14 mouse cellular contexts compared by ENCODE assay signal in the genomic region with DNA sequence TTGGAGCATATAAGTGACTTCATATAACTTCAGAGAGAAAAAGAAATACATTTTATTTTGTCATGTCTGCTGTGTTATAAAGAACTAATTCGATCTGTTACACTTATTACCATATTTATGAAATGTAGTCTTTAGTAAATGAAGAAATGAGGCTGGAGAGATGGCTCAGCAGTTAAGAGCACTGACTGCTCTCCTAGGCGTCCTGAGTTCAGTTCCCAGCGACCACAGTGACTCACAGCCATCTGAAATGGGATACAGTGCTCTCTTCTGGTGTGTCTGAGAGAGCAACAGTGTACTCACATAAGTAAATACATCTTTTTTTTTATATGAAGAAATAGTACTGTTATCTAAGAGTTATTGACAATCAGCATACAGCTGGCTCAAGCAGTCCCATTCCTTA. TPM values are rescaled to one million over a fixed set of nuclear protein-coding genes. Genes with fewer than 3 reads are reported as not detected.
A peak's percentile ranks its signal among the peaks of the same experiment; 100 is the strongest.
DNase-seq lines count a peak whose midpoint lies in the region; ATAC-seq and TF ChIP-seq lines count a peak whose summit lies in the region.
"Had no signal": no experiment of that assay in that cellular context is flagged by ENCODE, and none has a peak within 500 bp of the region (broad histone marks: within the 10 kb centered on the region; RNA-seq: fewer than 3 reads in every experiment).

No protein-coding gene starts in this region.

- no peaks in the 10 kb centered on the region for H3K36me3 ChIP-seq in heart, embryonic 16.5 days (ENCODE audit: control insufficient read depth, insufficient read depth)
- H3K36me3 ChIP-seq in megakaryocyte, embryonic 14.5 days (replicated peaks; ENCODE audit: low read length): peaks cover 2% of the 10 kb centered on the region
- H3K36me3 ChIP-seq in MEL (ENCODE audit: control insufficient read depth in 1 of 2, insufficient read depth in 2 of 2, low read length in 2 of 2) (peaks cover 0 to 29% of the 10 kb centered on the region in 2 experiments; a peak in 2 of 4 replicates), myocyte (ENCODE audit: control insufficient read depth, insufficient read depth) (no peaks in the 10 kb centered on the region)
- H3K36me3 ChIP-seq: hindbrain, embryonic 12.5 days; neural tube, embryonic 12.5 days had no signal

- TF ChIP-seq CTCF in MEL (IDR thresholded peaks at IDR 0.05 in 2 of 3, conservative IDR thresholded peaks at IDR 0.05 in 1 of 3; ENCODE audit: control insufficient read depth in 1 of 3, insufficient read depth in 1 of 3, low read depth in 2 of 3, low read length in 3 of 3, poor library complexity in 1 of 3, severe bottlenecking in 1 of 3): peak in 1 of 3 experiments; percentile 6; a peak in 1 of 6 replicates

- 77% methylated on average over 3 of the region's 3 CpGs for WGBS in heart, embryonic 16.5 days

- H3K27ac ChIP-seq in heart, embryonic 16.5 days (ENCODE audit: low read length): peak overlapping the region; percentile 35; the same call in 1 of the 2 replicates
- H3K27ac ChIP-seq in MEL (ENCODE audit: control insufficient read depth, low read depth, low read length): peak overlapping the region; percentile 71; the same call in 1 of the 2 replicates
- H3K27ac ChIP-seq: hindbrain, embryonic 12.5 days; neural tube, embryonic 12.5 days had no signal

- peaks cover 25% of the 10 kb centered on the region for H3K4me1 ChIP-seq in heart, embryonic 16.5 days (ENCODE audit: control insufficient read depth, insufficient read depth, low read length)
- H3K4me1 ChIP-seq in megakaryocyte, embryonic 14.5 days: peaks cover 45% of the 10 kb centered on the region
- H3K4me1 ChIP-seq in MEL (ENCODE audit: control insufficient read depth in 1 of 2, insufficient read depth in 2 of 2, low read length in 2 of 2): peaks cover 17 to 29% of the 10 kb centered on the region in 2 experiments

- H3K9ac ChIP-seq in heart, embryonic 16.5 days (ENCODE audit: low read length): no peak overlapping the region
- peak overlapping the region; percentile 18; the same call in 1 of the 2 replicates for H3K9ac ChIP-seq in MEL (ENCODE audit: control insufficient read depth, low read depth, low read length, poor library complexity, severe bottlenecking)
- H3K9ac ChIP-seq: hindbrain, embryonic 12.5 days; neural tube, embryonic 12.5 days had no signal

- H3K9me3 ChIP-seq in heart, embryonic 16.5 days (replicated peaks; ENCODE audit: control insufficient read depth, low read length): no peaks in the 10 kb centered on the region
- no peaks in the 10 kb centered on the region for H3K9me3 ChIP-seq in megakaryocyte, embryonic 14.5 days
- H3K9me3 ChIP-seq in MEL (replicated peaks; ENCODE audit: insufficient read depth, low read length): no peaks in the 10 kb centered on the region
- H3K9me3 ChIP-seq: hindbrain, embryonic 12.5 days; neural tube, embryonic 12.5 days had no signal

- H3K4me2 ChIP-seq in heart, embryonic 16.5 days (ENCODE audit: low read depth, low read length): no peak overlapping the region
- peak overlapping the region; percentile 66 for H3K4me2 ChIP-seq in myocyte (ENCODE audit: low read depth)
- H3K4me2 ChIP-seq: neural tube, embryonic 12.5 days had no signal

- no peak overlapping the region for H3ac ChIP-seq in myocyte (ENCODE audit: control insufficient read depth, insufficient read length)

- H3K27me3 ChIP-seq in heart, embryonic 16.5 days (ENCODE audit: control insufficient read depth, insufficient read depth, low read length): no peaks in the 10 kb centered on the region
- no peaks in the 10 kb centered on the region for H3K27me3 ChIP-seq in megakaryocyte, embryonic 14.5 days (replicated peaks)
- no peaks in the 10 kb centered on the region for H3K27me3 ChIP-seq in MEL (ENCODE audit: control insufficient read depth in 1 of 2, insufficient read depth in 2 of 2, low read length in 2 of 2)
- no peaks in the 10 kb centered on the region for H3K27me3 ChIP-seq in myocyte (ENCODE audit: control insufficient read depth, insufficient read depth, insufficient read length)
- H3K27me3 ChIP-seq: hindbrain, embryonic 12.5 days; neural tube, embryonic 12.5 days had no signal

- no peak for DNase-seq in heart, postnatal 10 days
- DNase-seq in MEL (ENCODE audit: low read depth, low spot score): peak; percentile 65
- DNase-seq in thymus, postnatal 14 days: no peak
- DNase-seq: adrenal gland, adult 2 months; cerebellum, postnatal 25 days; forebrain, postnatal 0 days; gastrocnemius, postnatal 10 days; right cerebral cortex, postnatal 25 days had no signal

- ATAC-seq in heart, embryonic 16.5 days (replicated peaks; ENCODE audit: extremely low read depth, insufficient read depth, low FRiP score): no peak
- no peak for ATAC-seq in megakaryocyte, adult 5-6 weeks (ENCODE audit: poor library complexity, severe bottlenecking)
- ATAC-seq: forebrain, postnatal 0 days had no signal

- no peak for TF ChIP-seq RAD21 in MEL (IDR thresholded peaks at IDR 0.05; ENCODE audit: low read depth, low read length)

- intact Hi-C loops in heart, postnatal 10 days (cut with DNase I): no loop called here

- peaks cover 27% of the 10 kb centered on the region for H3K79me2 ChIP-seq in MEL (ENCODE audit: control insufficient read depth, insufficient read depth, low read length, poor library complexity)
- H3K79me2 ChIP-seq in myocyte (ENCODE audit: control insufficient read depth, insufficient read depth): peaks cover 36% of the 10 kb centered on the region

- no peak overlapping the region for H3K4me3 ChIP-seq in heart, embryonic 16.5 days (ENCODE audit: low read length)
- H3K4me3 ChIP-seq in megakaryocyte, embryonic 14.5 days (replicated peaks): peak overlapping the region; percentile 83
- H3K4me3 ChIP-seq in MEL (ENCODE audit: control insufficient read depth in 1 of 2, insufficient read depth in 1 of 2, low read depth in 2 of 2, low read length in 2 of 2) (peak overlapping the region in 1 of 2 experiments; percentile 85; a peak in 2 of 4 replicates), myocyte (peak overlapping the region; percentile 52)
- H3K4me3 ChIP-seq: hindbrain, embryonic 12.5 days; neural tube, embryonic 12.5 days had no signal

- no peak for TF ChIP-seq EP300 in MEL (IDR thresholded peaks at IDR 0.05; ENCODE audit: low read depth in 1 of 2, low read length in 2 of 2)

- TF ChIP-seq POLR2A in MEL (IDR thresholded peaks at IDR 0.05; ENCODE audit: control insufficient read depth in 1 of 2, insufficient read depth in 1 of 2, low read depth in 1 of 2, low read length in 2 of 2, poor library complexity in 1 of 2): no peak
- TF ChIP-seq POLR2A in myocyte (IDR thresholded peaks at IDR 0.05; ENCODE audit: insufficient read length, low read depth): no peak

TF ChIP-seq in MEL, 35 proteins besides CTCF, POLR2A, EP300 and RAD21:
- TF ChIP-seq TBP (IDR thresholded peaks at IDR 0.05; ENCODE audit: low read depth, low read length) (peak; percentile 74), JUND (IDR thresholded peaks at IDR 0.05; ENCODE audit: low read depth, low read length) (no peak)

TF ChIP-seq in myocyte, 11 proteins besides CTCF, POLR2A, EP300 and RAD21:
- TF ChIP-seq POLR2AphosphoS2 (IDR thresholded peaks at IDR 0.05; ENCODE audit: insufficient read length, low read depth) (no peak), MYOG (IDR thresholded peaks at IDR 0.05; ENCODE audit: control insufficient read depth in 1 of 3, insufficient read depth in 1 of 3, insufficient read length in 2 of 3, low read depth in 2 of 3) (no peak), E2F4 (IDR thresholded peaks at IDR 0.05; ENCODE audit: insufficient read depth) (no peak), MYOD1 (IDR thresholded peaks at IDR 0.05; ENCODE audit: control insufficient read depth in 1 of 3, insufficient read length in 2 of 3, low read depth in 2 of 3) (no peak), SRF (IDR thresholded peaks at IDR 0.05; ENCODE audit: control insufficient read depth, insufficient read length, low read depth) (no peak), TCF3 (IDR thresholded peaks at IDR 0.05; ENCODE audit: insufficient read length, low read depth) (no peak), CEBPB (IDR thresholded peaks at IDR 0.05; ENCODE audit: insufficient read depth, poor library complexity, severe bottlenecking) (no peak), REST (IDR thresholded peaks at IDR 0.05; ENCODE audit: insufficient read depth, insufficient read length) (no peak), TCF12 (IDR thresholded peaks at IDR 0.05; ENCODE audit: insufficient read depth, poor library complexity, severe bottlenecking) (no peak), USF1 (IDR thresholded peaks at IDR 0.05; ENCODE audit: low read depth) (no peak), MAX (IDR thresholded peaks at IDR 0.05; ENCODE audit: low read depth) (no peak)

RNA-seq across cellular contexts. Expression of a gene that starts 1.7 kb away (rescaled TPM):
- 37.2 and 38.8 TPM in 2 replicates for polyA plus RNA-seq in heart, embryonic 16.5 days (2015; fragmentation: Nextera tagmentation; extraction: Ambion mirVana)
- 10 to 100 TPM; 88.2 to 97.4 TPM for total RNA-seq in heart, postnatal 10 days (2021)
- 3.8 and 8.8 TPM in 2 replicates for polyA plus RNA-seq in megakaryocyte, embryonic 14.5 days (2012; ENCODE audit: insufficient read depth, low replicate concordance)
- 28.1 and 31.0 TPM in 2 replicates for total RNA-seq in megakaryocyte, adult 5-6 weeks (2015)
- 49.2 and 59.5 TPM in 2 replicates for total RNA-seq in megakaryocyte, adult 5-6 weeks (2017)
- 25.1 and 29.4 TPM in 2 replicates for total RNA-seq in MEL (2012; rRNA removed)
- polyA plus RNA-seq in MEL (2012; ENCODE audit: insufficient read depth in 1 of 2, insufficient read length in 2 of 2, low read depth in 1 of 2, low replicate concordance in 2 of 2, missing spikeins in 1 of 2) (10 to 100 TPM; 19.0 to 46.3 TPM), myocyte (2012; fragmentation: generic; extraction: Trizol) (31.3 TPM)

RNA-seq across cellular contexts. Expression of a gene that starts 2.6 kb away (rescaled TPM):
- polyA plus RNA-seq in heart, embryonic 16.5 days (2015; fragmentation: Nextera tagmentation; extraction: Ambion mirVana): 32.5 and 38.0 TPM in 2 replicates
- 10 to 100 TPM; 36.9 to 37.8 TPM for total RNA-seq in heart, postnatal 10 days (2021)
- 27.7 and 51.5 TPM in 2 replicates for polyA plus RNA-seq in megakaryocyte, embryonic 14.5 days (2012; ENCODE audit: insufficient read depth, low replicate concordance)
- total RNA-seq in megakaryocyte, adult 5-6 weeks (2015): 40.4 and 41.6 TPM in 2 replicates
- total RNA-seq in megakaryocyte, adult 5-6 weeks (2017): 27.2 and 33.9 TPM in 2 replicates
- total RNA-seq in MEL (2012; rRNA removed): 10.1 and 13.3 TPM in 2 replicates
- 1 to 10 TPM in 1 of 2 experiments, not detected in 1; 9.0 TPM for polyA plus RNA-seq in MEL (2012; ENCODE audit: insufficient read depth in 1 of 2, insufficient read length in 2 of 2, low read depth in 1 of 2, low replicate concordance in 2 of 2, missing spikeins in 1 of 2)
- 12.4 TPM for polyA plus RNA-seq in myocyte (2012; fragmentation: generic; extraction: Trizol)
